Mouse (Mus musculus) kidney, embryonic 16.5 days (tissue): ENCODE measurements around the gene Gm37240. TPM values are rescaled to one million over a fixed set of nuclear protein-coding genes. Genes with fewer than 3 reads are reported as not detected.

Experiments
- ATAC-seq: fragments of 200-750 bp; cut with Nextera tagmentation; 2 replicates; pipeline ENCODE4 v1.8.0; 2017; ENCODE audit warnings: moderate TSS enrichment; ENCODE audit not compliant: low FRiP score, low TSS enrichment
- H3K27ac ChIP-seq: fragments of 300-500 bp; sonication (generic); 2 replicates; pipeline ENCODE4 v1.5.1; 2014; ENCODE audit warnings: low read length
- H3K27me3 ChIP-seq: fragments of 300-500 bp; sonication (generic); 2 replicates; pipeline ENCODE4 v1.6.1; 2014; ENCODE audit warnings: low read length, control low read depth, mixed read lengths; ENCODE audit not compliant: insufficient read depth
- H3K36me3 ChIP-seq: fragments of 300-500 bp; sonication (generic); 2 replicates; pipeline ENCODE4 v1.6.1; 2014; ENCODE audit warnings: low read length, control low read depth, mixed read lengths; ENCODE audit not compliant: insufficient read depth
- H3K4me1 ChIP-seq: fragments of 300-500 bp; sonication (generic); 2 replicates; pipeline ENCODE4 v1.6.1; 2014; ENCODE audit warnings: low read length, control low read depth, mixed read lengths; ENCODE audit not compliant: insufficient read depth
- H3K4me2 ChIP-seq: fragments of 300-500 bp; sonication (generic); replicated peaks from 2 replicates; pipeline ENCODE4 v1.6.1; 2014; ENCODE audit warnings: low read depth, low read length
- H3K4me3 ChIP-seq: fragments of 300-500 bp; sonication (generic); 2 replicates; pipeline ENCODE4 v1.5.1; 2014; ENCODE audit warnings: mild to moderate bottlenecking, low read length
- H3K9ac ChIP-seq: fragments of 300-500 bp; sonication (generic); replicated peaks from 2 replicates; pipeline ENCODE4 v1.6.1; 2014; ENCODE audit warnings: low read length
- H3K9me3 ChIP-seq: fragments of 300-500 bp; sonication (generic); 2 replicates; pipeline ENCODE4 v1.6.1; 2016; ENCODE audit warnings: low read length, control low read depth
- WGBS: fragments of 180-500 bp; shearing (Covaris S2); extraction: QIAGEN DNeasy Blood & Tissue Kit; methylation state at CpG from one replicate; pipeline ENCODE4 v1.1.7; 2014; 5-methylcytosine and 5-hydroxymethylcytosine counted together
- polyA plus RNA-seq: library from polyadenylated mRNA; unstranded; fragments of >200 nt; fragmentation: Nextera tagmentation; extraction: Ambion mirVana; gene quantifications from 2 replicates; pipeline ENCODE4 v1.2.1, GENCODE M21; 2015

The Gm37240 gene
- polyA plus RNA-seq, 1 experiment from 2014 or later = 8.7 TPM

DNA sequence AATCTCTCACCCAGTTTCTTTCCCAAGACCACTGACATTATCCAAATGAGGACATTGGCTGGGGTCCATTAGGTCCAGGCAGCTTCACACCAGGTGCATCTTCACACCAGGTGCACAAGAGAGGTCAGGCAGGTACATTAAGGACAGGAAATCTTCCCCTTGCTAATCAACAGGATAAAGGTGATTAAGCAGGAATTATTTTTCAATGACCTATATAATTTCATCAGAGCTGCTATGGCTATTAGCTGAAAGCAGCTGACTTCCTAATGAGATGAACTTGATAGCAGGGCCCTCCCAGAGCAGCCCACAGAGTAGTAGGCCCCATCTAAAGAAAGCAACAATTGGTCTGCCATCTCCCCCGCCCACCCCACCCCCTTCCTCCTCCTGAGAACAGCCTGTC, 1.4 kb downstream of the Gm37240 start:
- Histone ChIP-seq H3K27me3 (no peaks in the 10 kb centered on the region), H3K4me1 (peaks cover 24% of the 10 kb centered on the region), H3K36me3 (no peaks in the 10 kb centered on the region), H3K4me3 (peak overlapping the region; percentile 67), H3K9me3 (no peaks in the 10 kb centered on the region), H3K27ac (no peak overlapping the region), H3K4me2 (peak overlapping the region; percentile 83), H3K9ac (peak overlapping the region; percentile 73)
- 38% methylated on average over 1 of the region's 1 CpGs for WGBS
- ATAC-seq = no peak

DNA sequence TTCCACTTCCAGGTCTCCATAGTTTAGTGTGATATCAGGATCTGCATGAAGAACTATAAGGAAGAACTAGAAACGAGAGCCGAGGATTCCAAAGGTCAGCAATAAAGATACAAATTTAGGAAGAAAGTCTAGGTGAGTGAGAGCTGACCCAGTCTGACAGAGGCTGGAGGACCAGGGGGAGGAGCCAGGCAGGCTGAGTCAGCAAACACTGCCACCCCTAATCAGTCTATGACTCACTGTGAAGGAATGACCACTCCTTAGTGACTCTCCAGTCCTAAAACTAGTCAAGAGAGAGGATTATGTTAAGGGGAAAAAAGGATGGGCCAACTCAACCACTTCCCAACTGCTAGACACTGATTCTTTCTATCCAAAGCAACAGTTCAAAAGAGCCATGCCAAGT, 6.6 kb downstream of the Gm37240 start:
- Histone ChIP-seq H3K9me3 (no peaks in the 10 kb centered on the region), H3K4me1 (no peaks in the 10 kb centered on the region), H3K36me3 (no peaks in the 10 kb centered on the region), H3K27ac (no peak overlapping the region), H3K27me3 (no peaks in the 10 kb centered on the region), H3K4me3 (no peak overlapping the region), H3K9ac (no peak overlapping the region), H3K4me2 (no peak overlapping the region)
- WGBS = 91% methylated on average over 2 of the region's 2 CpGs
- no peak for ATAC-seq

GRCm38 (mm10) chr3:85880068-85880467, 7.2 kb downstream of the Gm37240 start:
- Histone ChIP-seq H3K36me3 (no peaks in the 10 kb centered on the region), H3K4me1 (no peaks in the 10 kb centered on the region), H3K9ac (no peak overlapping the region), H3K27me3 (no peaks in the 10 kb centered on the region), H3K4me2 (no peak overlapping the region), H3K27ac (no peak overlapping the region), H3K4me3 (no peak overlapping the region), H3K9me3 (no peaks in the 10 kb centered on the region)
- no peak for ATAC-seq
- WGBS = 92% methylated on average over 8 of the region's 8 CpGs

GRCm38 (mm10) chr3:85878911-85879310, 8.4 kb downstream of the Gm37240 start:
- Histone ChIP-seq H3K36me3 (no peaks in the 10 kb centered on the region), H3K4me2 (no peak overlapping the region), H3K27ac (no peak overlapping the region), H3K9me3 (no peaks in the 10 kb centered on the region), H3K4me3 (no peak overlapping the region), H3K9ac (no peak overlapping the region), H3K4me1 (no peaks in the 10 kb centered on the region), H3K27me3 (no peaks in the 10 kb centered on the region)
- WGBS = 78% methylated on average over 5 of the region's 5 CpGs
- no peak for ATAC-seq

DNA sequence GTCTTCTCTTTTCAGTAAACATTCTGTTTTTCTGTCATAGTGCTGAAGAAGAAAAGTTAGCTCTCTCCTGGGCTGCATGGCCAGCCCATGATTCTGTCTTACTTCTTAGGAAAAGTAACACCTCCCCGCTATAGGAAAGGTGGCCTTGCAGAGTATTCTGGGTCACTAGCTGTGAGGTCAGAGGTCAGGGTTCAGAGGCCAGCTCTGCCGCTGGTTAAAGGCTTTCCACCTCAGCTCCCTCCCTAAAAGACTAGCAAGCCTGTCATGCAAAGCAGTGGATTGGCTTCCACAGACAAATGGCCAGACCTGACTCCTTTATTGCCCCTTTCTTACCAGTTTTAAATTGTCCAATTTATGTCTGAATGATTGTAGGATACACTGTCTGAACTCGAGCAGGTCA, 23.3 kb downstream of the Gm37240 start:
- no peak overlapping the region for H3K4me2 ChIP-seq
- 14% methylated on average over 3 of the region's 3 CpGs for WGBS
- no peak for ATAC-seq
- H3K27me3 ChIP-seq = no peaks in the 10 kb centered on the region
- H3K9me3 ChIP-seq = peaks cover 2% of the 10 kb centered on the region
- no peaks in the 10 kb centered on the region for H3K4me1 ChIP-seq
- H3K27ac ChIP-seq = no peak overlapping the region
- H3K9ac ChIP-seq = no peak overlapping the region
- H3K4me3 ChIP-seq = no peak overlapping the region
- H3K36me3 ChIP-seq = no peaks in the 10 kb centered on the region

DNA sequence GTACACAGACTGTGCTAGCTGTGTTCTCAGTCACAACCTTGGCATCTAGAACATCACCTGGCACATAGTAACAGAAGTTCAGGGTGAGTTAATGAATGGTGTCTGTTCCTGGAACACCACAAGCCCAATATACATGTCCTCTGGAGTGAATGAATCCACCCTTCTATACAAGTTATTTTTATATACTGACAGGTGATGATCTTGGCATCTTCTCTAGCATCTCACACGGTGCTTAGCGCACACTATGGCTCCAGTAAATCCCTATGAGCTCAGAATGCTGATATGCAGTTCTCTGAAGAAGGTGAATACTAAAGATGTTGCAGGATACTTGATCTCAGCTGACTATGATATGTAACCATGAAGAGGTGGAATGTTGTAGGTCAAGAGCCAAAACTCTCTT, 24.4 kb downstream of the Gm37240 start:
- 89% methylated on average over 2 of the region's 2 CpGs for WGBS
- Histone ChIP-seq H3K27me3 (no peaks in the 10 kb centered on the region), H3K27ac (no peak overlapping the region), H3K4me2 (no peak overlapping the region), H3K4me3 (no peak overlapping the region), H3K4me1 (no peaks in the 10 kb centered on the region), H3K9ac (no peak overlapping the region), H3K36me3 (no peaks in the 10 kb centered on the region), H3K9me3 (no peaks in the 10 kb centered on the region)
- ATAC-seq = no peak

DNA sequence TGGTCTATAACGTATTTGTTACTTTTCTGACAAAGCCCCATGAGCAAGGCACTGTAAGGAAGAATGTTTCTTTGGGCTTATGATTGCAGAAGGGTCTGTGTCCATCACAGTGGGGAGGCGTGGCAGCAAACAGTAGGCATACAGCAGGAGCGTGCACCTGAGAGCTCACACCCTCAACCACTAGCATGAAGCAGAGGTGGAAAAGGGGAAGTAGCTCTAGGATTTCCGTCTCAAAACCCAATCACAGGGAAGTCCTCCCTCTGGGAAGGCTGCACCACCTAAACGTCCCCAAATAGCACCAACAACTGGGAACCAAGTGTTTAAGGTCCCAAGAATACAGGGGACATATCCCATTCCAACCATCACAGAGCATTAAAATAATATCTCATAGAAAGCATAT, 26.3 kb downstream of the Gm37240 start:
- WGBS = 87% methylated on average over 5 of the region's 5 CpGs
- no peak overlapping the region for H3K4me3 ChIP-seq
- H3K27ac ChIP-seq = no peak overlapping the region
- no peaks in the 10 kb centered on the region for H3K4me1 ChIP-seq
- H3K4me2 ChIP-seq = no peak overlapping the region
- H3K9ac ChIP-seq = no peak overlapping the region
- H3K36me3 ChIP-seq = no peaks in the 10 kb centered on the region
- no peaks in the 10 kb centered on the region for H3K27me3 ChIP-seq
- no peaks in the 10 kb centered on the region for H3K9me3 ChIP-seq
- ATAC-seq = no peak

- Histone ChIP-seq H3K4me1 (no peaks in the 10 kb centered on the region), H3K9ac (no peak overlapping the region), H3K27ac (no peak overlapping the region), H3K4me2 (no peak overlapping the region), H3K9me3 (no peaks in the 10 kb centered on the region), H3K4me3 (no peak overlapping the region), H3K36me3 (no peaks in the 10 kb centered on the region), H3K27me3 (no peaks in the 10 kb centered on the region)
- ATAC-seq = no peak
- WGBS = 59% methylated on average over 6 of the region's 6 CpGs
Observed at GRCm38 (mm10) chr3:85859311-85859710, 28.0 kb downstream of the Gm37240 start.

GRCm38 (mm10) chr3:85858140-85859135, 28.9 kb downstream of the Gm37240 start:
- Histone ChIP-seq H3K27me3 (no peaks in the 10 kb centered on the region), H3K9ac (no peak overlapping the region), H3K4me1 (no peaks in the 10 kb centered on the region), H3K9me3 (no peaks in the 10 kb centered on the region), H3K4me2 (no peak overlapping the region), H3K4me3 (no peak overlapping the region), H3K27ac (no peak overlapping the region), H3K36me3 (no peaks in the 10 kb centered on the region)
- WGBS = 63% methylated on average over 11 of the region's 11 CpGs
- ATAC-seq = no peak

DNA sequence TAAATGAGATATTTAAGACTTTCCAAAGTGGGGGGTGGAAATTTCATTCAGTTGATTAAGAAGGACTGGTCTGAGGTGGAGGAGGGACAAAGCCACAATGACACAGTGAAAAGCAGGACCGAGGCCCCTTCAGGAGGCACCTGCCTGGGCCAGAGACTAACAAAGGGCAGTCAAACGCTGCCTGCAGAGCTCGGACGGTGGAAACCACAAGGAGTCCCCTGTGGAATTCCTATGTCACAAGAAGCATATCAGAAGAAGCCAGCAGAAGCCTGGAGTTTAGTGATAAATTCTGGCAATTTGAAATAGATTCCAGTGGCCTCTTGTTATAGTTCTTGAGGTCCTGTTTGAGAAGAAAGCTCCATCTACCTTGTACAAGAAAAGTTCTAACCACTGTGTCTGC, 30.2 kb downstream of the Gm37240 start:
- H3K4me3 ChIP-seq = no peak overlapping the region
- no peak overlapping the region for H3K9ac ChIP-seq
- H3K4me1 ChIP-seq = no peaks in the 10 kb centered on the region
- H3K4me2 ChIP-seq = no peak overlapping the region
- no peaks in the 10 kb centered on the region for H3K9me3 ChIP-seq
- no peaks in the 10 kb centered on the region for H3K36me3 ChIP-seq
- no peak overlapping the region for H3K27ac ChIP-seq
- ATAC-seq = no peak
- 42% methylated on average over 4 of the region's 4 CpGs for WGBS
- H3K27me3 ChIP-seq = no peaks in the 10 kb centered on the region
